8 mouse cellular contexts compared by ENCODE assay signal in the genomic region with DNA sequence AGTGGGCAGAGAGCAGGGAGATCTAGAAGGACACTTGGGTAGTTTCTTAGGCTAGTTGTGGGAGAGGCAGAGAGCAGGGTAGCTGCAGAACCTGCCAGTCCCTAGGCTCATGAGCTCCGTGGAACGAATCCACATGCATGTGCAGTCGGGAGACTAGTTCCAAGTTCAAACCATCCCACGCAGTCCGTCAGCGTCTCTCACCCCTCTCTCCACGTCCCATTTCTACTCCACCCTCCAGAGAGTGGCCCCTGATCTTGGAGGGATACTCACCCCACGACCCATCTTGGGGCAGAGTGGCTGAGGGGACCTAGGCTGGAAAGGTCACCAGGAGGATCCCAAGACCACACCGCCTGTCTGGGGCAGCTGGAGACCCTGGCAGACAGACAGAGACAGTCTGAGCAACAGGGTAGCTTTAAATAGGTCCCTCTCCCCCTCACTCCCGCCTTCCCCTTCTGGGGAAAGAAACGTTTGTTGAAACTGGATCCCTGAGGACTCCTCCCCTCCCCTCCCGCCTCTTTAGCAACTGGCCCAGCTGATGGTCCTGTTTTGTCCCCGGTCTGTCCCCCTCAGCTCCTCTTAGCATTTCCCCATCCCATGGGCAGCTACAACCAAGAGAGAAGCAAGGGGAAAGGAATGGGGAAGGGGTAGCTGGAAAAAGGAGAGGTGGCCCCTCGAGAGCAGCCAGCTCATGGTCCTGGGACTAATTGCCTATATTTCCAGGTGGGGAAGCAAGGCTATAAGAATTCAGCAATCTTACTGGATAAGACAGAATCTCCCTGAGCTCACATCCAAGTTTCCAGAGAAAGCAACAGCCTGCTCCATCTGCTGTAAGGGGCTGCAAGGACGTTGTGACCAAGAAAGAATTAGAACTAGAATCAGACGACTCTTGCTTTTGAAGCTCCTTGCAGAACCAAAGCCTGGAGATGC. TPM values are rescaled to one million over a fixed set of nuclear protein-coding genes. Genes with fewer than 3 reads are reported as not detected.
DNase-seq lines count a peak whose midpoint lies in the region; ATAC-seq and TF ChIP-seq lines count a peak whose summit lies in the region.

Gene Atp1a2, minus strand, starts transcription at position 454 of the 927 bp plus-strand sequence.

- peak within 1 kb of the TSS; percentile 62; the same call in 1 of the 2 replicates for H3K27ac ChIP-seq in forebrain, embryonic 14.5 days (ENCODE audit: low read depth, low read length)
- peak within 1 kb of the TSS; percentile 90 for H3K27ac ChIP-seq in heart, embryonic 16.5 days (ENCODE audit: low read length)
- peak within 1 kb of the TSS; percentile 84 for H3K27ac ChIP-seq in left cerebral cortex, adult 2 months
- H3K27ac ChIP-seq in midbrain, embryonic 11.5 days (ENCODE audit: low read depth, low read length), result no peak within 1 kb of the TSS
- peak within 1 kb of the TSS; percentile 84 for H3K27ac ChIP-seq in stomach, postnatal 0 days (replicated peaks)

- TF ChIP-seq EP300 in stomach, postnatal 0 days (optimal IDR thresholded peaks at IDR 0.05), result no peak

- TF ChIP-seq CTCF in left cerebral cortex, adult 2 months (IDR thresholded peaks at IDR 0.05), result no peak
- TF ChIP-seq CTCF in stomach, postnatal 0 days (IDR thresholded peaks at IDR 0.05; ENCODE audit: low read depth), result no peak

- H3K4me2 ChIP-seq in forebrain, embryonic 14.5 days (ENCODE audit: low read length), result peak within 1 kb of the TSS; percentile 37
- H3K4me2 ChIP-seq in heart, embryonic 16.5 days (ENCODE audit: low read depth, low read length), result peak within 1 kb of the TSS; percentile 68
- peak within 1 kb of the TSS; percentile 24; the same call in 1 of the 2 replicates for H3K4me2 ChIP-seq in midbrain, embryonic 11.5 days
- H3K4me2 ChIP-seq in stomach, postnatal 0 days (replicated peaks; ENCODE audit: low read depth), result peak within 1 kb of the TSS; percentile 43

- no peaks in the 10 kb centered on the region for H3K36me3 ChIP-seq in forebrain, embryonic 14.5 days (ENCODE audit: control insufficient read depth, insufficient read depth, low read length)
- peaks cover under 1% of the 10 kb centered on the region; the same call in 1 of the 2 replicates for H3K36me3 ChIP-seq in heart, embryonic 16.5 days (ENCODE audit: control insufficient read depth, insufficient read depth)
- no peaks in the 10 kb centered on the region for H3K36me3 ChIP-seq in midbrain, embryonic 11.5 days (ENCODE audit: control insufficient read depth, insufficient read depth, low read length)
- H3K36me3 ChIP-seq in stomach, postnatal 0 days (ENCODE audit: control insufficient read depth, insufficient read depth, low read length), result no peaks in the 10 kb centered on the region

- ATAC-seq in forebrain, embryonic 14.5 days, result peak; percentile 13; the same call in 1 of the 2 replicates
- peak; percentile 81 for ATAC-seq in heart, embryonic 16.5 days (replicated peaks; ENCODE audit: extremely low read depth, insufficient read depth, low FRiP score)
- ATAC-seq in midbrain, embryonic 11.5 days (ENCODE audit: low FRiP score), result peak; percentile 49
- peak; percentile 49; the same call in 1 of the 2 replicates for ATAC-seq in stomach, postnatal 0 days (ENCODE audit: low FRiP score, low TSS enrichment)

- H3K4me3 ChIP-seq in forebrain, embryonic 14.5 days (ENCODE audit: low read depth, low read length), result peak within 1 kb of the TSS; percentile 17
- H3K4me3 ChIP-seq in heart, embryonic 16.5 days (ENCODE audit: low read length), result peak within 1 kb of the TSS; percentile 53
- H3K4me3 ChIP-seq in left cerebral cortex, adult 2 months, result peak within 1 kb of the TSS; percentile 37
- H3K4me3 ChIP-seq in midbrain, embryonic 11.5 days (ENCODE audit: low read depth, low read length), result no peak within 1 kb of the TSS
- H3K4me3 ChIP-seq in stomach, postnatal 0 days (ENCODE audit: low read depth, low read length), result peak within 1 kb of the TSS; percentile 36

- no peaks in the 10 kb centered on the region for H3K9me3 ChIP-seq in forebrain, embryonic 14.5 days (replicated peaks; ENCODE audit: control insufficient read depth, low read length)
- no peaks in the 10 kb centered on the region for H3K9me3 ChIP-seq in heart, embryonic 16.5 days (replicated peaks; ENCODE audit: control insufficient read depth, low read length)
- no peaks in the 10 kb centered on the region for H3K9me3 ChIP-seq in midbrain, embryonic 11.5 days (ENCODE audit: control insufficient read depth, low read length)
- no peaks in the 10 kb centered on the region for H3K9me3 ChIP-seq in stomach, postnatal 0 days (ENCODE audit: control insufficient read depth, low read length)

- intact Hi-C loops in left cerebral cortex, adult 2 months (cut with DNase I), result no loop called here

- peaks cover 22% of the 10 kb centered on the region; the same call in 1 of the 2 replicates for H3K4me1 ChIP-seq in forebrain, embryonic 14.5 days (ENCODE audit: control insufficient read depth, insufficient read depth, low read length)
- H3K4me1 ChIP-seq in heart, embryonic 16.5 days (ENCODE audit: control insufficient read depth, insufficient read depth, low read length), result peaks cover 37% of the 10 kb centered on the region
- peaks cover 24% of the 10 kb centered on the region for H3K4me1 ChIP-seq in midbrain, embryonic 11.5 days (ENCODE audit: control insufficient read depth, insufficient read depth, low read length)
- H3K4me1 ChIP-seq in stomach, postnatal 0 days (replicated peaks; ENCODE audit: control insufficient read depth, insufficient read depth), result no peaks in the 10 kb centered on the region; the same call in 1 of the 2 replicates

- H3K9ac ChIP-seq in forebrain, embryonic 14.5 days (ENCODE audit: low read length), result peak within 1 kb of the TSS; percentile 49
- peak within 1 kb of the TSS; percentile 73 for H3K9ac ChIP-seq in heart, embryonic 16.5 days (ENCODE audit: low read length)
- peak within 1 kb of the TSS; percentile 29 for H3K9ac ChIP-seq in midbrain, embryonic 11.5 days (ENCODE audit: low read length)
- H3K9ac ChIP-seq in stomach, postnatal 0 days (ENCODE audit: low read length), result peak within 1 kb of the TSS; percentile 48

- DNase-seq in right cerebral cortex, adult 18-20 months, result peak; percentile 73
- no peak for DNase-seq in right cerebral cortex, postnatal 4 days
- peak; percentile 67 for DNase-seq in forebrain, embryonic 14.5 days (ENCODE audit: low spot score)
- peak in 1 of 2 experiments; percentile 61 for DNase-seq in left cerebral cortex, adult 2 months (ENCODE audit: extremely low spot score in 1 of 2, low spot score in 2 of 2)
- peak; percentile 90 for DNase-seq in midbrain, embryonic 11.5 days (ENCODE audit: low spot score, missing footprints)
- no peak for DNase-seq in stomach, postnatal 0 days (ENCODE audit: low spot score)
- DNase-seq in thymus, postnatal 0 days (ENCODE audit: low spot score), result no peak

- 19% methylated on average over 16 of the region's 16 CpGs for WGBS in forebrain, embryonic 14.5 days
- WGBS in heart, embryonic 16.5 days, result 9% methylated on average over 16 of the region's 16 CpGs
- WGBS in midbrain, embryonic 11.5 days, result 15% methylated on average over 16 of the region's 16 CpGs
- 14% methylated on average over 16 of the region's 16 CpGs for WGBS in stomach, postnatal 0 days

- no peaks in the 10 kb centered on the region for H3K27me3 ChIP-seq in forebrain, embryonic 14.5 days (replicated peaks; ENCODE audit: control insufficient read depth, insufficient read depth, low read length)
- no peaks in the 10 kb centered on the region for H3K27me3 ChIP-seq in heart, embryonic 16.5 days (ENCODE audit: control insufficient read depth, insufficient read depth, low read length)
- H3K27me3 ChIP-seq in midbrain, embryonic 11.5 days (ENCODE audit: control insufficient read depth, insufficient read depth, low read length), result peaks cover 2% of the 10 kb centered on the region; the same call in 1 of the 2 replicates
- H3K27me3 ChIP-seq in stomach, postnatal 0 days (ENCODE audit: control insufficient read depth, insufficient read depth, low read length), result no peaks in the 10 kb centered on the region

RNA-seq across cellular contexts. Expression of gene Atp1a2, which starts in this region (rescaled TPM):
- polyA plus RNA-seq in forebrain, embryonic 14.5 days (2014; fragmentation: Nextera tagmentation; extraction: Ambion mirVana), result 12.9 and 19.8 TPM in 2 replicates
- polyA plus RNA-seq in heart, embryonic 16.5 days (2015; fragmentation: Nextera tagmentation; extraction: Ambion mirVana), result 18.7 and 20.7 TPM in 2 replicates
- 100 to 1,000 TPM; 628 to 676 TPM for total RNA-seq in left cerebral cortex, adult 2 months (2021)
- 1.4 and 1.9 TPM in 2 replicates for polyA plus RNA-seq in midbrain, embryonic 11.5 days (2014; fragmentation: Nextera tagmentation; extraction: Ambion mirVana)
- 3.1 and 4.1 TPM in 2 replicates for polyA plus RNA-seq in stomach, postnatal 0 days (2015; fragmentation: Nextera tagmentation; extraction: Ambion mirVana)
- 0.71 and 0.82 TPM in 2 replicates for polyA plus RNA-seq in thymus, postnatal 0 days (2015; fragmentation: Nextera tagmentation; extraction: Ambion mirVana)

Comparison
In these comparisons a context has a peak if more than half of its experiments do, and no peak if none do; other contexts are left out.
1. DNase-seq: peak in right cerebral cortex, adult 18-20 months (single experiment), forebrain, embryonic 14.5 days (single experiment) and midbrain, embryonic 11.5 days (single experiment); none in right cerebral cortex, postnatal 4 days (single experiment), stomach, postnatal 0 days (single experiment) and thymus, postnatal 0 days (single experiment).
2. ATAC-seq: peak in every context shown above with its lines; median percentile 81 in heart, embryonic 16.5 days; 49 in midbrain, embryonic 11.5 days; 49 in stomach, postnatal 0 days; 13 in forebrain, embryonic 14.5 days.
3. Peak in every context shown above with its lines, with median percentiles within 50 percentile points of each other: H3K4me2 ChIP-seq and H3K9ac ChIP-seq.